Mouse (Mus musculus) heart, postnatal 36 days (tissue): ENCODE results near the gene Spcs3. TPM values are rescaled to one million over a fixed set of nuclear protein-coding genes. Genes with fewer than 3 reads are reported as not detected.

ENCODE experiments used
- DNase-seq, 2 experiments: peaks; one replicate each; pipeline ENCODE4 v3.0.0; 2021 to 2022
- intact Hi-C: fragments of 180-260 bp; cut with DNase I; formaldehyde crosslinking; loops from one replicate; pipeline ENCODE4 v1.15.1; 2025
- total RNA-seq, 2 experiments: library from RNA; stranded (reverse); gene quantifications; 2 replicates each; pipeline ENCODE4 v1.2.3; 2021

The Spcs3 gene
- total RNA-seq, 2 experiments from 2014 or later, result 43.2 to 47.0 TPM

GRCm38 (mm10) chr8:54509221-54509721 is 20.5 kb downstream of the Spcs3 start:
- no peak for DNase-seq

GRCm38 (mm10) chr8:54508814-54509213 is 21.0 kb downstream of the Spcs3 start:
- DNase-seq, result no peak
- intact Hi-C loops, result loop anchor here (10.0 kb wide), 1 partner anchor 316 kb away; no protein-coding TSS in a partner anchor

More at GRCm38 (mm10) chr8:54509221-54509721, 20.5 kb downstream of the Spcs3 start:
- intact Hi-C loops, result loop anchor here (10.0 kb wide), 1 partner anchor 316 kb away; no protein-coding TSS in a partner anchor

GRCm38 (mm10) chr8:54508096-54508456 is 21.7 kb downstream of the Spcs3 start:
- intact Hi-C loops, result loop anchor here (10.0 kb wide), 1 partner anchor 317 kb away; no protein-coding TSS in a partner anchor
- no peak for DNase-seq

GRCm38 (mm10) chr8:54507428-54508095 is 22.2 kb downstream of the Spcs3 start:
- peak; percentile 71 to 73 for DNase-seq
- intact Hi-C loops, result loop anchor here (1.0 to 10.0 kb wide), 3 partner anchors 153 to 317 kb away; no protein-coding TSS in a partner anchor

- no peak for DNase-seq
- intact Hi-C loops, result loop anchor here (10.0 kb wide), 1 partner anchor 320 kb away; no protein-coding TSS in a partner anchor
Observed at GRCm38 (mm10) chr8:54505060-54505459, 24.7 kb downstream of the Spcs3 start.

GRCm38 (mm10) chr8:54503104-54503503 is 26.7 kb downstream of the Spcs3 start:
- intact Hi-C loops, result loop anchor here (10.0 kb wide), 1 partner anchor 322 kb away; no protein-coding TSS in a partner anchor
- no peak for DNase-seq

- intact Hi-C loops, result loop anchor here (5.0 kb wide), 2 partner anchors 342 to 887 kb away; no protein-coding TSS in a partner anchor
- no peak for DNase-seq
Observed at GRCm38 (mm10) chr8:54493915-54494314, 35.9 kb downstream of the Spcs3 start.

- intact Hi-C loops, result loop anchor here (5.0 kb wide), 2 partner anchors 341 to 886 kb away; no protein-coding TSS in a partner anchor
- DNase-seq, result peak; percentile 46 to 49
Observed at GRCm38 (mm10) chr8:54493110-54493509, 36.7 kb downstream of the Spcs3 start.

GRCm38 (mm10) chr8:54491934-54492333 is 37.9 kb downstream of the Spcs3 start:
- DNase-seq, result no peak
- intact Hi-C loops, result loop anchor here (1.0 to 5.0 kb wide), 4 partner anchors 340 to 885 kb away; partner anchors contain the start of gene Vegfc

- peak; percentile 22 to 38 for DNase-seq
- intact Hi-C loops, result loop anchor here (1.0 to 5.0 kb wide), 4 partner anchors 339 to 884 kb away; partner anchors contain the start of gene Vegfc
Observed at GRCm38 (mm10) chr8:54491057-54491690, 38.6 kb downstream of the Spcs3 start.

GRCm38 (mm10) chr8:54488437-54488836 is 41.4 kb downstream of the Spcs3 start:
- no peak for DNase-seq
- intact Hi-C loops, result loop anchor here (5.0 kb wide), 1 partner anchor 96 kb away; no protein-coding TSS in a partner anchor

GRCm38 (mm10) chr8:54486555-54487273 is 43.1 kb downstream of the Spcs3 start:
- intact Hi-C loops, result loop anchor here (5.0 kb wide), 1 partner anchor 94 kb away; no protein-coding TSS in a partner anchor
- peak in 1 of 2 experiments; percentile 28 for DNase-seq

Other genes with a start within 250 kb of the Spcs3 start
- gene Asb5, start 418 bp downstream of the Spcs3 start, total RNA-seq, result 10 to 100 TPM; 21.6 to 23.5 TPM
- gene Spata4, start 70.8 kb upstream of the Spcs3 start, total RNA-seq, result not detected